In the genomic region with DNA sequence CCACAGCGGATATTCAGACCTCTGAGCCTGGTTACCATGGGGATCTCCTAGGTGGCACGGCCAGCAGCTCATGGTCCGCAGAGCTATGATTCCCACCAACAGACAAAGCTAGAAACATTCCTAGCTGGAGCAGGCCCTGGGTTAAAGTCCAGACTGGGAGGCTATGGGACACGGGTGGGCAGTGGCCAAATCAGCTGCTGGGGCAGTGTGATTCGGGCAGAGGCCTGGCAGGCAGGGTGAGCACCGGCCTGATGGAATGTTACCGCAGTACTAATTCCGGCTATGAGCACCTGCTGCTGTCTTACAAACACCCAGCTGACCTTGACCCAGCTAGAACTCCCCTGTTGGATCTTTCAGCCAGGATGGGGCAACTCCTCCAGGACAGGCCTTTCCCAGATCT, we compare ENCODE assay signal across 25 mouse cellular contexts. TPM values are rescaled to one million over a fixed set of nuclear protein-coding genes. Genes with fewer than 3 reads are reported as not detected.
DNase-seq lines count a peak whose midpoint lies in the region; ATAC-seq and TF ChIP-seq lines count a peak whose summit lies in the region.
"Had no signal": no experiment of that assay in that cellular context is flagged by ENCODE, and none has a peak within 500 bp of the region (broad histone marks: within the 10 kb centered on the region; RNA-seq: fewer than 3 reads in every experiment).

No protein-coding gene starts in this region.

- no peak for TF ChIP-seq POLR2A in kidney, adult 2 months (IDR thresholded peaks at IDR 0.05; ENCODE audit: low read depth, low read length)
- TF ChIP-seq POLR2A in myocyte (IDR thresholded peaks at IDR 0.05; ENCODE audit: insufficient read length, low read depth): no peak

- TF ChIP-seq CTCF in heart, postnatal 0 days (IDR thresholded peaks at IDR 0.05; ENCODE audit: low read depth): no peak
- no peak for TF ChIP-seq CTCF in kidney, adult 2 months (conservative IDR thresholded peaks at IDR 0.05; ENCODE audit: insufficient read depth, insufficient read length, low read depth, low read length)

- no peak overlapping the region for H3K4me2 ChIP-seq in embryonic facial prominence, embryonic 11.5 days (ENCODE audit: low read depth, low read length)
- H3K4me2 ChIP-seq in heart, postnatal 0 days (ENCODE audit: low read depth, low read length): no peak overlapping the region
- no peak overlapping the region for H3K4me2 ChIP-seq in kidney, embryonic 14.5 days (replicated peaks; ENCODE audit: low read depth, low read length)
- H3K4me2 ChIP-seq in myocyte (ENCODE audit: low read depth): no peak overlapping the region
- H3K4me2 ChIP-seq: embryonic facial prominence, embryonic 13.5 days; forebrain, embryonic 13.5 days; heart, embryonic 15.5 days; hindbrain, embryonic 12.5 days; limb, embryonic 15.5 days; lung, embryonic 14.5 days; midbrain, embryonic 12.5 days had no signal

- H3K27me3 ChIP-seq in embryonic facial prominence, embryonic 11.5 days (ENCODE audit: control insufficient read depth, insufficient read depth, low read length): no peaks in the 10 kb centered on the region
- H3K27me3 ChIP-seq in embryonic facial prominence, embryonic 10.5 days (replicated peaks; ENCODE audit: low read depth, poor library complexity, severe bottlenecking): no peaks in the 10 kb centered on the region
- no peaks in the 10 kb centered on the region for H3K27me3 ChIP-seq in heart, postnatal 0 days (ENCODE audit: control insufficient read depth, insufficient read depth, low read length)
- no peaks in the 10 kb centered on the region for H3K27me3 ChIP-seq in heart, embryonic 10.5 days (ENCODE audit: insufficient read depth, poor library complexity, severe bottlenecking)
- no peaks in the 10 kb centered on the region for H3K27me3 ChIP-seq in kidney, adult 2 months (replicated peaks; ENCODE audit: control insufficient read depth, insufficient read depth, low read length)
- H3K27me3 ChIP-seq in kidney, embryonic 14.5 days (ENCODE audit: control insufficient read depth, insufficient read depth, low read length): no peaks in the 10 kb centered on the region
- peaks cover 7% of the 10 kb centered on the region for H3K27me3 ChIP-seq in myocyte (ENCODE audit: control insufficient read depth, insufficient read depth, insufficient read length)
- H3K27me3 ChIP-seq: embryonic facial prominence, embryonic 13.5 days; forebrain, embryonic 13.5 days; heart, embryonic 15.5 days; hindbrain, embryonic 12.5 days; limb, embryonic 15.5 days; midbrain, embryonic 12.5 days had no signal

- DNase-seq in embryonic facial prominence, embryonic 11.5 days (ENCODE audit: low spot score): no peak
- no peak for DNase-seq in embryonic facial prominence, embryonic 10.5 days (ENCODE audit: low spot score)
- DNase-seq in heart, postnatal 0 days (ENCODE audit: low spot score): no peak
- DNase-seq in heart, embryonic 10.5 days (ENCODE audit: low spot score): no peak
- DNase-seq in kidney, adult 2 months: peak; percentile 57
- no peak for DNase-seq in layer of hippocampus, adult 8-10 months (ENCODE audit: low spot score in 2 of 2)
- DNase-seq: adrenal gland, adult 8-10 months; cerebellum, adult 11-12 months; left cerebral cortex, postnatal 4 days; lung, embryonic 14.5 days; right cerebral cortex, postnatal 14 days; thymus, postnatal 14 days had no signal

- WGBS in embryonic facial prominence, embryonic 11.5 days: 85% methylated on average over 8 of the region's 8 CpGs
- WGBS in embryonic facial prominence, embryonic 10.5 days: 88% methylated on average over 8 of the region's 8 CpGs
- 58% methylated on average over 8 of the region's 8 CpGs for WGBS in heart, postnatal 0 days
- 82% methylated on average over 8 of the region's 8 CpGs for WGBS in heart, embryonic 10.5 days
- 54% methylated on average over 8 of the region's 8 CpGs for WGBS in kidney, adult 2 months
- 83% methylated on average over 8 of the region's 8 CpGs for WGBS in kidney, embryonic 14.5 days

- no peaks in the 10 kb centered on the region for H3K79me2 ChIP-seq in myocyte (ENCODE audit: control insufficient read depth, insufficient read depth)

- TF ChIP-seq EP300 in heart, postnatal 0 days (IDR thresholded peaks at IDR 0.05; ENCODE audit: low read depth): 0 out of 2 replicates have a peak, but pooled peaks have one; percentile 21

- H3K4me3 ChIP-seq in embryonic facial prominence, embryonic 11.5 days (ENCODE audit: low read depth, low read length): no peak overlapping the region
- no peak overlapping the region for H3K4me3 ChIP-seq in embryonic facial prominence, embryonic 10.5 days
- no peak overlapping the region for H3K4me3 ChIP-seq in heart, postnatal 0 days (ENCODE audit: low read depth, low read length)
- no peak overlapping the region for H3K4me3 ChIP-seq in heart, embryonic 10.5 days
- H3K4me3 ChIP-seq in kidney, adult 2 months (ENCODE audit: insufficient read depth, low read depth, low read length): no peak overlapping the region
- H3K4me3 ChIP-seq in kidney, embryonic 14.5 days (ENCODE audit: low read length): no peak overlapping the region
- H3K4me3 ChIP-seq in myocyte: no peak overlapping the region
- H3K4me3 ChIP-seq: embryonic facial prominence, embryonic 13.5 days; erythroblast, embryonic 14.5 days; forebrain, embryonic 13.5 days; heart, embryonic 15.5 days; hindbrain, embryonic 12.5 days; left cerebral cortex, adult 2 months; limb, embryonic 15.5 days; midbrain, embryonic 12.5 days had no signal

- no peaks in the 10 kb centered on the region for H3K36me3 ChIP-seq in embryonic facial prominence, embryonic 11.5 days (replicated peaks; ENCODE audit: control insufficient read depth, insufficient read depth, low read depth, low read length)
- H3K36me3 ChIP-seq in embryonic facial prominence, embryonic 10.5 days (replicated peaks): 0 out of 2 replicates have a peak, but pooled peaks cover 3% of the 10 kb centered on the region
- peaks cover 17% of the 10 kb centered on the region; the same call in 1 of the 2 replicates for H3K36me3 ChIP-seq in heart, postnatal 0 days (replicated peaks; ENCODE audit: control insufficient read depth, insufficient read depth, low read length)
- H3K36me3 ChIP-seq in heart, embryonic 10.5 days: peaks cover 32% of the 10 kb centered on the region
- H3K36me3 ChIP-seq in kidney, adult 2 months (ENCODE audit: control insufficient read depth, insufficient read depth, low read length): no peaks in the 10 kb centered on the region
- no peaks in the 10 kb centered on the region for H3K36me3 ChIP-seq in kidney, embryonic 14.5 days (ENCODE audit: control insufficient read depth, insufficient read depth, low read length)
- H3K36me3 ChIP-seq in myocyte (ENCODE audit: control insufficient read depth, insufficient read depth): no peaks in the 10 kb centered on the region
- H3K36me3 ChIP-seq: hindbrain, embryonic 12.5 days; midbrain, embryonic 12.5 days had no signal

- no peaks in the 10 kb centered on the region; the same call in 1 of the 2 replicates for H3K9me3 ChIP-seq in embryonic facial prominence, embryonic 11.5 days (replicated peaks; ENCODE audit: control insufficient read depth, low read length)
- H3K9me3 ChIP-seq in embryonic facial prominence, embryonic 10.5 days: peaks cover 18% of the 10 kb centered on the region
- peaks cover 10% of the 10 kb centered on the region for H3K9me3 ChIP-seq in heart, postnatal 0 days (replicated peaks; ENCODE audit: control insufficient read depth, low read length)
- H3K9me3 ChIP-seq in heart, embryonic 10.5 days: peaks cover 12% of the 10 kb centered on the region
- peaks cover 13% of the 10 kb centered on the region for H3K9me3 ChIP-seq in kidney, embryonic 14.5 days (ENCODE audit: control insufficient read depth, low read length)
- H3K9me3 ChIP-seq: heart, embryonic 15.5 days had no signal

- no peak overlapping the region for H3ac ChIP-seq in myocyte (ENCODE audit: control insufficient read depth, insufficient read length)

- ATAC-seq in embryonic facial prominence, embryonic 11.5 days (replicated peaks; ENCODE audit: insufficient number of reproducible peaks, low FRiP score, low TSS enrichment, low read depth): 0 out of 2 replicates have a peak, but pooled peaks have one; percentile 37
- ATAC-seq in heart, postnatal 0 days (ENCODE audit: insufficient read depth, low read depth): peak; percentile 73
- no peak for ATAC-seq in kidney, embryonic 14.5 days (ENCODE audit: low FRiP score, low TSS enrichment)
- ATAC-seq: activated CD4-positive, CD25-positive, alpha-beta regulatory T cell, adult 4 months; forebrain, embryonic 13.5 days had no signal

- no peaks in the 10 kb centered on the region for H3K4me1 ChIP-seq in embryonic facial prominence, embryonic 11.5 days (ENCODE audit: control insufficient read depth, insufficient read depth, low read length)
- peaks cover 5% of the 10 kb centered on the region; the same call in 1 of the 2 replicates for H3K4me1 ChIP-seq in embryonic facial prominence, embryonic 10.5 days
- no peaks in the 10 kb centered on the region for H3K4me1 ChIP-seq in heart, postnatal 0 days (ENCODE audit: control insufficient read depth, insufficient read depth)
- H3K4me1 ChIP-seq in heart, embryonic 10.5 days: no peaks in the 10 kb centered on the region; the same call in 1 of the 2 replicates
- no peaks in the 10 kb centered on the region for H3K4me1 ChIP-seq in kidney, adult 2 months (ENCODE audit: control insufficient read depth, insufficient read depth, low read length)
- no peaks in the 10 kb centered on the region for H3K4me1 ChIP-seq in kidney, embryonic 14.5 days (ENCODE audit: control insufficient read depth, insufficient read depth, low read length)
- H3K4me1 ChIP-seq: forebrain, embryonic 13.5 days; hindbrain, embryonic 12.5 days; limb, embryonic 15.5 days; midbrain, embryonic 12.5 days had no signal

- H3K27ac ChIP-seq in embryonic facial prominence, embryonic 11.5 days (replicated peaks; ENCODE audit: low read depth, low read length): no peak overlapping the region
- no peak overlapping the region for H3K27ac ChIP-seq in embryonic facial prominence, embryonic 10.5 days (replicated peaks)
- H3K27ac ChIP-seq in heart, postnatal 0 days (ENCODE audit: low read depth): peak overlapping the region; percentile 66
- H3K27ac ChIP-seq in heart, embryonic 10.5 days: no peak overlapping the region
- H3K27ac ChIP-seq in kidney, adult 2 months (ENCODE audit: insufficient read depth, low read depth, low read length): no peak overlapping the region
- H3K27ac ChIP-seq in kidney, embryonic 14.5 days (ENCODE audit: low read depth, low read length): no peak overlapping the region
- H3K27ac ChIP-seq: embryonic facial prominence, embryonic 13.5 days; forebrain, embryonic 13.5 days; heart, embryonic 15.5 days; hindbrain, embryonic 12.5 days; kidney, postnatal 0 days; left cerebral cortex, adult 2 months; limb, embryonic 15.5 days; liver, embryonic 14.5 days; midbrain, embryonic 12.5 days had no signal

- H3K9ac ChIP-seq in embryonic facial prominence, embryonic 11.5 days (replicated peaks; ENCODE audit: low read length): no peak overlapping the region
- H3K9ac ChIP-seq in heart, postnatal 0 days (replicated peaks; ENCODE audit: low read depth, low read length): no peak overlapping the region
- H3K9ac ChIP-seq in kidney, embryonic 14.5 days (ENCODE audit: low read depth, low read length): no peak overlapping the region
- H3K9ac ChIP-seq: embryonic facial prominence, embryonic 13.5 days; forebrain, embryonic 13.5 days; heart, embryonic 15.5 days; hindbrain, embryonic 12.5 days; limb, embryonic 15.5 days; liver, embryonic 14.5 days; lung, embryonic 14.5 days; midbrain, embryonic 12.5 days had no signal

RNA-seq across cellular contexts. Expression of a gene that starts 13.8 kb away (rescaled TPM):
- 24.3 and 28.0 TPM in 2 replicates for polyA plus RNA-seq in embryonic facial prominence, embryonic 11.5 days (2014; fragmentation: Nextera tagmentation; extraction: Ambion mirVana)
- 24.2 and 26.2 TPM in 2 replicates for polyA plus RNA-seq in embryonic facial prominence, embryonic 10.5 days (2016; fragmentation: Nextera tagmentation; extraction: Ambion mirVana)
- 19.1 and 21.3 TPM in 2 replicates for total RNA-seq in heart, postnatal 0 days (2014; rRNA removed; ENCODE audit: low replicate concordance)
- 15.3 and 19.5 TPM in 2 replicates for polyA plus RNA-seq in heart, postnatal 0 days (2015; fragmentation: Nextera tagmentation; extraction: Ambion mirVana)
- 14.6 and 18.7 TPM in 2 replicates for polyA plus RNA-seq in heart, embryonic 10.5 days (2016; fragmentation: Nextera tagmentation; extraction: Ambion mirVana)
- polyA plus RNA-seq in kidney, adult 2 months (2012; rRNA removed): 10.7 and 10.9 TPM in 2 replicates
- polyA plus RNA-seq in kidney, embryonic 14.5 days (2014; fragmentation: Nextera tagmentation; extraction: Ambion mirVana): 12.2 and 22.0 TPM in 2 replicates
- 9.4 TPM for polyA plus RNA-seq in myocyte (2012; fragmentation: generic; extraction: Trizol)
- total RNA-seq in layer of hippocampus, adult 8-10 months (2022): 10 to 100 TPM; 34.4 to 60.0 (median 42.5) TPM

RNA-seq across cellular contexts. Expression of a gene that starts 23.1 kb away (rescaled TPM):
- polyA plus RNA-seq in embryonic facial prominence, embryonic 11.5 days (2014; fragmentation: Nextera tagmentation; extraction: Ambion mirVana): 1.3 and 1.4 TPM in 2 replicates
- 0.83 and 0.97 TPM in 2 replicates for polyA plus RNA-seq in embryonic facial prominence, embryonic 10.5 days (2016; fragmentation: Nextera tagmentation; extraction: Ambion mirVana)
- 28.6 and 36.6 TPM in 2 replicates for total RNA-seq in heart, postnatal 0 days (2014; rRNA removed; ENCODE audit: low replicate concordance)
- 103 and 105 TPM in 2 replicates for polyA plus RNA-seq in heart, postnatal 0 days (2015; fragmentation: Nextera tagmentation; extraction: Ambion mirVana)
- polyA plus RNA-seq in heart, embryonic 10.5 days (2016; fragmentation: Nextera tagmentation; extraction: Ambion mirVana): 35.6 and 47.2 TPM in 2 replicates
- polyA plus RNA-seq in kidney, adult 2 months (2012; rRNA removed): 29.9 and 50.8 TPM in 2 replicates
- polyA plus RNA-seq in kidney, embryonic 14.5 days (2014; fragmentation: Nextera tagmentation; extraction: Ambion mirVana): 5.4 and 6.3 TPM in 2 replicates
- 5.5 TPM for polyA plus RNA-seq in myocyte (2012; fragmentation: generic; extraction: Trizol)
- total RNA-seq in layer of hippocampus, adult 8-10 months (2022): under 1 TPM in 3 of 4 experiments, not detected in 1; 0.45 to 0.94 (median 0.64) TPM
- polyA plus RNA-seq: erythroblast, embryonic 14.5 days had no signal

RNA-seq across cellular contexts. Expression of a gene that starts 40.1 kb away (rescaled TPM):
- 186 and 203 TPM in 2 replicates for polyA plus RNA-seq in embryonic facial prominence, embryonic 11.5 days (2014; fragmentation: Nextera tagmentation; extraction: Ambion mirVana)
- 227 and 246 TPM in 2 replicates for polyA plus RNA-seq in embryonic facial prominence, embryonic 10.5 days (2016; fragmentation: Nextera tagmentation; extraction: Ambion mirVana)
- total RNA-seq in heart, postnatal 0 days (2014; rRNA removed; ENCODE audit: low replicate concordance): 25.1 and 39.7 TPM in 2 replicates
- polyA plus RNA-seq in heart, postnatal 0 days (2015; fragmentation: Nextera tagmentation; extraction: Ambion mirVana): 57.9 and 70.0 TPM in 2 replicates
- 126 and 148 TPM in 2 replicates for polyA plus RNA-seq in heart, embryonic 10.5 days (2016; fragmentation: Nextera tagmentation; extraction: Ambion mirVana)
- 9.9 and 14.0 TPM in 2 replicates for polyA plus RNA-seq in kidney, adult 2 months (2012; rRNA removed)
- 115 and 180 TPM in 2 replicates for polyA plus RNA-seq in kidney, embryonic 14.5 days (2014; fragmentation: Nextera tagmentation; extraction: Ambion mirVana)
- polyA plus RNA-seq in myocyte (2012; fragmentation: generic; extraction: Trizol): 25.1 TPM
- 100 to 1,000 TPM in 1 of 4 experiments, 10 to 100 TPM in 3; 76.5 to 101 (median 87.2) TPM for total RNA-seq in layer of hippocampus, adult 8-10 months (2022)
